Mouse (Mus musculus) naive thymus-derived CD4-positive, alpha-beta T cell, adult 2 months (primary cell): ENCODE measurements around the gene Cog1.
A peak's percentile ranks its signal among the peaks of the same experiment; 100 is the strongest.
"Not testable (repeated sequence)": the region's sequence is repeated elsewhere in the genome, so short reads cannot be mapped to it uniquely, and the experiment has no call there.

Experiments used
- DNase-seq: peaks from one replicate; pipeline ENCODE4 v3.0.0-alpha.2; 2011; ENCODE audit warnings: low read depth

The Cog1 gene

GRCm38 (mm10) chr11:113632303-113632702 lies 16.7 kb upstream of the Cog1 start:
- DNase-seq: no peak

GRCm38 (mm10) chr11:113633398-113633797 lies 15.6 kb upstream of the Cog1 start:
- DNase-seq: no peak

GRCm38 (mm10) chr11:113634699-113635121 lies 14.3 kb upstream of the Cog1 start:
- no peak for DNase-seq

- DNase-seq: no peak
These were observed 10.3 kb upstream of the Cog1 start for GRCm38 (mm10) chr11:113638680-113639079.

GRCm38 (mm10) chr11:113645181-113645580 lies 3.8 kb upstream of the Cog1 start:
- DNase-seq: no peak

- peak; percentile 93 for DNase-seq
These were observed 817 bp upstream of the Cog1 start for GRCm38 (mm10) chr11:113648152-113648551.

GRCm38 (mm10) chr11:113649353-113650210 lies 613 bp downstream of the Cog1 start, which contains the start of gene Slc39a11:
Gene Slc39a11, minus strand, starts transcription at chr11:113650079.
- peak; percentile 82 for DNase-seq

GRCm38 (mm10) chr11:113651206-113651906 lies 2.4 kb downstream of the Cog1 start:
- DNase-seq: no peak

- DNase-seq: peak; percentile 37
These were observed 2.9 kb downstream of the Cog1 start for GRCm38 (mm10) chr11:113651907-113652273.

- DNase-seq: no peak
These were observed 3.5 kb downstream of the Cog1 start for GRCm38 (mm10) chr11:113652516-113652915.

- no peak for DNase-seq
These were observed 5.1 kb downstream of the Cog1 start for GRCm38 (mm10) chr11:113654105-113654504.

- no peak for DNase-seq
These were observed 5.7 kb downstream of the Cog1 start for GRCm38 (mm10) chr11:113654561-113655270.

GRCm38 (mm10) chr11:113656511-113656932 lies 7.6 kb downstream of the Cog1 start:
- no peak for DNase-seq

- no peak for DNase-seq
These were observed 8.3 kb downstream of the Cog1 start for GRCm38 (mm10) chr11:113657221-113657620.

- DNase-seq: no peak
These were observed 9.3 kb downstream of the Cog1 start for GRCm38 (mm10) chr11:113658319-113658718.

- DNase-seq: no peak
These were observed 9.8 kb downstream of the Cog1 start for GRCm38 (mm10) chr11:113658763-113659162.

- DNase-seq: not testable (repeated sequence)
These were observed 11.2 kb downstream of the Cog1 start for GRCm38 (mm10) chr11:113660213-113660612.

- DNase-seq: no peak
These were observed 12.0 kb downstream of the Cog1 start for GRCm38 (mm10) chr11:113660940-113661339.

GRCm38 (mm10) chr11:113661835-113662351 lies 12.9 kb downstream of the Cog1 start:
- DNase-seq: no peak

- DNase-seq: no peak
These were observed 15.3 kb downstream of the Cog1 start for GRCm38 (mm10) chr11:113664279-113664678.

GRCm38 (mm10) chr11:113666205-113666604 lies 17.2 kb downstream of the Cog1 start:
- no peak for DNase-seq

GRCm38 (mm10) chr11:113666648-113667047 lies 17.7 kb downstream of the Cog1 start:
- peak; percentile 51 for DNase-seq
